Mouse (Mus musculus): Measurements from ENCODE around the gene Gm11492.

DNA sequence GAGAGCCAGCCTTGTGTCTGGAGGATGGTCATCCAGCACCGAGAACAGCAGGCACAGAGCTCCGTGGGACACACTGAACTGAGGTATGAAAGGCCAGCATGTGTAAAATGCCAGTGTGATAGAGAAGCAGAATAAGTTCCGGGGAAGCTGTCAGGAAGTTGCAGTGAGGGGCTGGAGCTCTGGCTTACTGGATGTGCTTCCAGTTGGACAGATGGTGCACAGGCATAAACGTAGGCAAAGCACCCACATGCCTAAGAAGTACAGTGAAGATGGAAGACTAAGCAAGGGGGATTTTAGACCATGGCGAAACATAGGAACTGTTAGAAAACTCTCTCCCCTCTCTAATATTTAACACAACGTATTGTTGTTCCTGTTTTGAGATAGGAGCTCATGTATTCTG is 5.2 kb upstream of the Gm11492 start:
- TF ChIP-seq CTCF (IDR thresholded peaks at IDR 0.05; ENCODE audit: extremely low read depth, insufficient read length, insufficient replicate concordance, low read depth, low read length) (no peak), POLR2A (IDR thresholded peaks at IDR 0.05; ENCODE audit: low read depth, low read length) (no peak)

Measured in small intestine, adult 2 months (tissue).